Mouse (Mus musculus) ovary, adult 18-20 months (tissue): Measurements from ENCODE around the gene Tle1.

Source experiments
- DNase-seq: peaks from one replicate; pipeline ENCODE4 v3.0.0; 2022; ENCODE audit warnings: low spot score, mixed read lengths

Tle1 gene

GRCm38 (mm10) chr4:72165765-72166164, 35.0 kb downstream of the Tle1 start:
- DNase-seq: no peak

- DNase-seq: no peak
Measured at GRCm38 (mm10) chr4:72162445-72163218, 38.1 kb downstream of the Tle1 start.

- DNase-seq: no peak
Measured at GRCm38 (mm10) chr4:72160102-72160511, 40.6 kb downstream of the Tle1 start.

GRCm38 (mm10) chr4:72157931-72158371, 42.8 kb downstream of the Tle1 start:
- DNase-seq: no peak

- DNase-seq: no peak
Measured at GRCm38 (mm10) chr4:72150460-72151131, 50.1 kb downstream of the Tle1 start.

GRCm38 (mm10) chr4:72146003-72146402, 54.7 kb downstream of the Tle1 start:
- DNase-seq: no peak

GRCm38 (mm10) chr4:72144541-72144940, 56.2 kb downstream of the Tle1 start:
- DNase-seq: no peak

- no peak for DNase-seq
Measured at GRCm38 (mm10) chr4:72140706-72141105, 60.0 kb downstream of the Tle1 start.

- DNase-seq: no peak
Measured at GRCm38 (mm10) chr4:72139475-72140120, 61.1 kb downstream of the Tle1 start.

- DNase-seq: no peak
Measured at GRCm38 (mm10) chr4:72138264-72139080, 62.2 kb downstream of the Tle1 start.

GRCm38 (mm10) chr4:72132646-72133045, 68.1 kb downstream of the Tle1 start:
- no peak for DNase-seq

- no peak for DNase-seq
Measured at GRCm38 (mm10) chr4:72127596-72127995, 73.1 kb downstream of the Tle1 start.

GRCm38 (mm10) chr4:72124790-72125189, 75.9 kb downstream of the Tle1 start:
- no peak for DNase-seq

- no peak for DNase-seq
Measured at GRCm38 (mm10) chr4:72122837-72123236, 77.9 kb downstream of the Tle1 start.

GRCm38 (mm10) chr4:72122343-72122742, 78.4 kb downstream of the Tle1 start:
- DNase-seq: no peak

GRCm38 (mm10) chr4:72120050-72120449, 80.7 kb downstream of the Tle1 start:
- no peak for DNase-seq

- DNase-seq: no peak
Measured at GRCm38 (mm10) chr4:72105702-72106101, 95.0 kb downstream of the Tle1 start.

GRCm38 (mm10) chr4:72104186-72104585, 96.5 kb downstream of the Tle1 start:
- no peak for DNase-seq

GRCm38 (mm10) chr4:72087811-72088210, 112.9 kb downstream of the Tle1 start:
- DNase-seq: no peak

- DNase-seq: no peak
Measured at GRCm38 (mm10) chr4:72069111-72069534, 131.6 kb downstream of the Tle1 start.

GRCm38 (mm10) chr4:72067937-72068336, 132.8 kb downstream of the Tle1 start:
- DNase-seq: no peak
